Mouse (Mus musculus): ENCODE measurements around the gene Gm20521. TPM values are rescaled to one million over a fixed set of nuclear protein-coding genes. Genes with fewer than 3 reads are reported as not detected.
A peak's percentile ranks its signal among the peaks of the same experiment; 100 is the strongest.

Gene Gm20521
- polyA plus RNA-seq, 1 experiment from 2014 or later = 0.79 TPM

GRCm38 (mm10) chr14:54925349-54926342, 42.4 kb downstream of the Gm20521 start, which contains the start of gene Efs:
TSS of gene Efs (minus strand) at chr14:54926126.
- peak; percentile 60 for ATAC-seq (ENCODE audit: insufficient number of reproducible peaks, insufficient read depth, low FRiP score, low TSS enrichment, low read depth)
- peak within 1 kb of the TSS; percentile 92 for H3K4me2 ChIP-seq
- peak within 1 kb of the TSS; percentile 100 for H3K27ac ChIP-seq
- peaks cover 54% of the 10 kb centered on the region for H3K4me1 ChIP-seq
- H3K9ac ChIP-seq = peak within 1 kb of the TSS; percentile 97
- H3K36me3 ChIP-seq = peaks cover 26% of the 10 kb centered on the region
- no peaks in the 10 kb centered on the region for H3K27me3 ChIP-seq
- under 1% methylated on average over 50 of the region's 57 CpGs for WGBS
- peaks cover 18% of the 10 kb centered on the region for H3K9me3 ChIP-seq
- peak within 1 kb of the TSS; percentile 65 for H3K4me3 ChIP-seq

- peaks cover 54% of the 10 kb centered on the region for H3K4me1 ChIP-seq
Observed at GRCm38 (mm10) chr14:54926401-54927158, 43.3 kb downstream of the Gm20521 start.

GRCm38 (mm10) chr14:54927296-54927695, 44.1 kb downstream of the Gm20521 start:
- Histone ChIP-seq H3K4me2 (peak overlapping the region; percentile 92), H3K27me3 (no peaks in the 10 kb centered on the region), H3K36me3 (peaks cover 9% of the 10 kb centered on the region), H3K9ac (peak overlapping the region; percentile 97), H3K9me3 (peaks cover 3% of the 10 kb centered on the region; the same call in 1 of the 2 replicates), H3K27ac (peak overlapping the region; percentile 100), H3K4me3 (peak overlapping the region; percentile 65), H3K4me1 (peaks cover 54% of the 10 kb centered on the region)
- WGBS = 15% methylated on average over 7 of the region's 7 CpGs
- no peak for ATAC-seq (ENCODE audit: insufficient number of reproducible peaks, insufficient read depth, low FRiP score, low TSS enrichment, low read depth)

More at GRCm38 (mm10) chr14:54926401-54927158, 43.3 kb downstream of the Gm20521 start:
- peak overlapping the region; percentile 65 for H3K4me3 ChIP-seq
- H3K36me3 ChIP-seq = peaks cover 16% of the 10 kb centered on the region
- H3K27ac ChIP-seq = peak overlapping the region; percentile 100
- H3K4me2 ChIP-seq = peak overlapping the region; percentile 92
- WGBS = under 1% methylated on average over 49 of the region's 58 CpGs
- peaks cover 10% of the 10 kb centered on the region; the same call in 1 of the 2 replicates for H3K9me3 ChIP-seq
- peak overlapping the region; percentile 97 for H3K9ac ChIP-seq
- ATAC-seq (ENCODE audit: insufficient number of reproducible peaks, insufficient read depth, low FRiP score, low TSS enrichment, low read depth) = peak; percentile 66
- no peaks in the 10 kb centered on the region for H3K27me3 ChIP-seq

GRCm38 (mm10) chr14:54929801-54930200, 46.6 kb downstream of the Gm20521 start:
- Histone ChIP-seq H3K4me2 (no peak overlapping the region), H3K9me3 (no peaks in the 10 kb centered on the region), H3K4me3 (no peak overlapping the region), H3K27ac (no peak overlapping the region), H3K27me3 (no peaks in the 10 kb centered on the region), H3K36me3 (no peaks in the 10 kb centered on the region), H3K4me1 (peaks cover 47% of the 10 kb centered on the region), H3K9ac (no peak overlapping the region)
- no peak for ATAC-seq (ENCODE audit: insufficient number of reproducible peaks, insufficient read depth, low FRiP score, low TSS enrichment, low read depth)
- 65% methylated on average over 5 of the region's 5 CpGs for WGBS

GRCm38 (mm10) chr14:54930431-54930830, 47.2 kb downstream of the Gm20521 start:
- no peaks in the 10 kb centered on the region for H3K36me3 ChIP-seq
- H3K4me1 ChIP-seq = peaks cover 42% of the 10 kb centered on the region
- ATAC-seq (ENCODE audit: insufficient number of reproducible peaks, insufficient read depth, low FRiP score, low TSS enrichment, low read depth) = no peak
- no peak overlapping the region for H3K4me3 ChIP-seq
- no peak overlapping the region for H3K9ac ChIP-seq
- no peaks in the 10 kb centered on the region for H3K9me3 ChIP-seq
- H3K27ac ChIP-seq = no peak overlapping the region
- no peaks in the 10 kb centered on the region for H3K27me3 ChIP-seq
- WGBS = 27% methylated on average over 2 of the region's 2 CpGs
- no peak overlapping the region for H3K4me2 ChIP-seq

- no peak within 1 kb of the TSS for H3K4me3 ChIP-seq
- no peaks in the 10 kb centered on the region for H3K9me3 ChIP-seq
- no peak within 1 kb of the TSS for H3K27ac ChIP-seq
- peak within 1 kb of the TSS; percentile 26; the same call in 1 of the 2 replicates for H3K4me2 ChIP-seq
- WGBS = 20% methylated on average over 6 of the region's 6 CpGs
- H3K4me1 ChIP-seq = peaks cover 39% of the 10 kb centered on the region
- no peak within 1 kb of the TSS for H3K9ac ChIP-seq
- H3K36me3 ChIP-seq = no peaks in the 10 kb centered on the region
- H3K27me3 ChIP-seq = no peaks in the 10 kb centered on the region
- peak; percentile 18; the same call in 1 of the 2 replicates for ATAC-seq (ENCODE audit: insufficient number of reproducible peaks, insufficient read depth, low FRiP score, low TSS enrichment, low read depth)
Observed at GRCm38 (mm10) chr14:54932645-54933150, 49.5 kb downstream of the Gm20521 start, which contains the start of gene Il25. TSS of gene Il25 (plus strand) at chr14:54932695.

GRCm38 (mm10) chr14:54935904-54936830, 52.9 kb downstream of the Gm20521 start, which contains the start of gene Cmtm5:
TSS of gene Cmtm5 (plus strand) at chr14:54936261.
- H3K4me1 ChIP-seq = peaks cover 24% of the 10 kb centered on the region
- H3K27me3 ChIP-seq = no peaks in the 10 kb centered on the region
- peak; percentile 21; the same call in 1 of the 2 replicates for ATAC-seq (ENCODE audit: insufficient number of reproducible peaks, insufficient read depth, low FRiP score, low TSS enrichment, low read depth)
- H3K4me3 ChIP-seq = peak within 1 kb of the TSS; percentile 16
- H3K27ac ChIP-seq = peak within 1 kb of the TSS; percentile 86
- H3K4me2 ChIP-seq = peak within 1 kb of the TSS; percentile 46
- peak within 1 kb of the TSS; percentile 61 for H3K9ac ChIP-seq
- no peaks in the 10 kb centered on the region for H3K9me3 ChIP-seq
- WGBS = 15% methylated on average over 8 of the region's 8 CpGs
- H3K36me3 ChIP-seq = no peaks in the 10 kb centered on the region

GRCm38 (mm10) chr14:54936831-54937160, 53.6 kb downstream of the Gm20521 start:
- Histone ChIP-seq H3K9ac (peak overlapping the region; percentile 61), H3K27ac (peak overlapping the region; percentile 86), H3K4me1 (peaks cover 26% of the 10 kb centered on the region), H3K36me3 (no peaks in the 10 kb centered on the region), H3K9me3 (no peaks in the 10 kb centered on the region), H3K27me3 (no peaks in the 10 kb centered on the region), H3K4me2 (peak overlapping the region; percentile 46), H3K4me3 (peak overlapping the region; percentile 16)
- ATAC-seq (ENCODE audit: insufficient number of reproducible peaks, insufficient read depth, low FRiP score, low TSS enrichment, low read depth) = no peak
- 26% methylated on average over 6 of the region's 6 CpGs for WGBS

GRCm38 (mm10) chr14:54937361-54938182, 54.3 kb downstream of the Gm20521 start:
- ATAC-seq (ENCODE audit: insufficient number of reproducible peaks, insufficient read depth, low FRiP score, low TSS enrichment, low read depth) = no peak
- no peak overlapping the region for H3K4me3 ChIP-seq
- H3K9ac ChIP-seq = 0 out of 2 replicates have a peak overlapping the region, but pooled peaks have one; percentile 11
- 89% methylated on average over 16 of the region's 16 CpGs for WGBS
- H3K27me3 ChIP-seq = no peaks in the 10 kb centered on the region
- no peaks in the 10 kb centered on the region for H3K36me3 ChIP-seq
- H3K27ac ChIP-seq = no peak overlapping the region
- H3K4me2 ChIP-seq = no peak overlapping the region
- H3K9me3 ChIP-seq = no peaks in the 10 kb centered on the region
- peaks cover 25% of the 10 kb centered on the region for H3K4me1 ChIP-seq

Measured in embryonic facial prominence, embryonic 13.5 days (tissue).